Mouse (Mus musculus): ENCODE results near the gene Ncoa7. TPM values are rescaled to one million over a fixed set of nuclear protein-coding genes. Genes with fewer than 3 reads are reported as not detected.
A peak's percentile ranks its signal among the peaks of the same experiment; 100 is the strongest.

Gene Ncoa7
- polyA plus RNA-seq, 1 experiment from 2014 or later, result 10.6 TPM

- H3K9me3 ChIP-seq (ENCODE audit: control insufficient read depth, low read length), result no peaks in the 10 kb centered on the region
- no peak overlapping the region for H3K4me3 ChIP-seq (ENCODE audit: low read depth, low read length)
- H3K27ac ChIP-seq (replicated peaks; ENCODE audit: low read depth, low read length), result no peak overlapping the region
- H3K36me3 ChIP-seq (ENCODE audit: control insufficient read depth, insufficient read depth, low read length), result 0 out of 2 replicates have a peak, but pooled peaks cover 6% of the 10 kb centered on the region
- H3K27me3 ChIP-seq (replicated peaks; ENCODE audit: control insufficient read depth, insufficient read depth, low read length), result no peaks in the 10 kb centered on the region
- DNase-seq (ENCODE audit: low spot score), result no peak
- H3K9ac ChIP-seq (ENCODE audit: low read depth, low read length), result no peak overlapping the region
- no peaks in the 10 kb centered on the region for H3K4me1 ChIP-seq (ENCODE audit: control insufficient read depth, insufficient read depth, low read length)
- ATAC-seq (ENCODE audit: low read depth), result no peak
- WGBS, result 87% methylated on average over 3 of the region's 3 CpGs
- no peak overlapping the region for H3K4me2 ChIP-seq (ENCODE audit: low read depth, low read length)
These were observed 82.6 kb downstream of the Ncoa7 start for GRCm38 (mm10) chr10:30720556-30720955.

GRCm38 (mm10) chr10:30719947-30720346, 83.2 kb downstream of the Ncoa7 start:
- WGBS, result 84% methylated on average over 1 of the region's 1 CpGs
- no peak overlapping the region for H3K4me3 ChIP-seq (ENCODE audit: low read depth, low read length)

GRCm38 (mm10) chr10:30718703-30719340, 84.3 kb downstream of the Ncoa7 start:
- Histone ChIP-seq H3K27me3 (replicated peaks; ENCODE audit: control insufficient read depth, insufficient read depth, low read length) (no peaks in the 10 kb centered on the region), H3K9me3 (ENCODE audit: control insufficient read depth, low read length) (no peaks in the 10 kb centered on the region), H3K9ac (ENCODE audit: low read depth, low read length) (no peak overlapping the region), H3K4me2 (ENCODE audit: low read depth, low read length) (no peak overlapping the region), H3K27ac (replicated peaks; ENCODE audit: low read depth, low read length) (no peak overlapping the region), H3K36me3 (ENCODE audit: control insufficient read depth, insufficient read depth, low read length) (0 out of 2 replicates have a peak, but pooled peaks cover 6% of the 10 kb centered on the region), H3K4me1 (ENCODE audit: control insufficient read depth, insufficient read depth, low read length) (no peaks in the 10 kb centered on the region), H3K4me3 (ENCODE audit: low read depth, low read length) (no peak overlapping the region)
- WGBS, result 22% methylated on average over 4 of the region's 4 CpGs
- DNase-seq (ENCODE audit: low spot score) (peak; percentile 84), ATAC-seq (ENCODE audit: low read depth) (peak; percentile 79)

More at GRCm38 (mm10) chr10:30719947-30720346, 83.2 kb downstream of the Ncoa7 start:
- Histone ChIP-seq H3K4me1 (ENCODE audit: control insufficient read depth, insufficient read depth, low read length) (no peaks in the 10 kb centered on the region), H3K4me2 (ENCODE audit: low read depth, low read length) (no peak overlapping the region), H3K27ac (replicated peaks; ENCODE audit: low read depth, low read length) (no peak overlapping the region), H3K36me3 (ENCODE audit: control insufficient read depth, insufficient read depth, low read length) (0 out of 2 replicates have a peak, but pooled peaks cover 6% of the 10 kb centered on the region), H3K9me3 (ENCODE audit: control insufficient read depth, low read length) (no peaks in the 10 kb centered on the region), H3K27me3 (replicated peaks; ENCODE audit: control insufficient read depth, insufficient read depth, low read length) (no peaks in the 10 kb centered on the region), H3K9ac (ENCODE audit: low read depth, low read length) (no peak overlapping the region)
- no peak for ATAC-seq (ENCODE audit: low read depth)
- no peak for DNase-seq (ENCODE audit: low spot score)

- Histone ChIP-seq H3K4me1 (ENCODE audit: control insufficient read depth, insufficient read depth, low read length) (no peaks in the 10 kb centered on the region), H3K9ac (ENCODE audit: low read depth, low read length) (no peak overlapping the region), H3K4me3 (ENCODE audit: low read depth, low read length) (no peak overlapping the region), H3K9me3 (ENCODE audit: control insufficient read depth, low read length) (no peaks in the 10 kb centered on the region), H3K27ac (replicated peaks; ENCODE audit: low read depth, low read length) (no peak overlapping the region), H3K4me2 (ENCODE audit: low read depth, low read length) (no peak overlapping the region), H3K27me3 (replicated peaks; ENCODE audit: control insufficient read depth, insufficient read depth, low read length) (no peaks in the 10 kb centered on the region), H3K36me3 (ENCODE audit: control insufficient read depth, insufficient read depth, low read length) (no peaks in the 10 kb centered on the region)
- ATAC-seq (ENCODE audit: low read depth) (no peak), DNase-seq (ENCODE audit: low spot score) (no peak)
These were observed 87.0 kb downstream of the Ncoa7 start for GRCm38 (mm10) chr10:30716171-30716570.

- Histone ChIP-seq H3K4me3 (ENCODE audit: low read depth, low read length) (no peak overlapping the region), H3K4me1 (ENCODE audit: control insufficient read depth, insufficient read depth, low read length) (no peaks in the 10 kb centered on the region), H3K9me3 (ENCODE audit: control insufficient read depth, low read length) (no peaks in the 10 kb centered on the region), H3K4me2 (ENCODE audit: low read depth, low read length) (no peak overlapping the region), H3K9ac (ENCODE audit: low read depth, low read length) (no peak overlapping the region), H3K36me3 (ENCODE audit: control insufficient read depth, insufficient read depth, low read length) (no peaks in the 10 kb centered on the region), H3K27me3 (replicated peaks; ENCODE audit: control insufficient read depth, insufficient read depth, low read length) (no peaks in the 10 kb centered on the region), H3K27ac (replicated peaks; ENCODE audit: low read depth, low read length) (no peak overlapping the region)
- 59% methylated on average over 1 of the region's 1 CpGs for WGBS
- ATAC-seq (ENCODE audit: low read depth) (no peak), DNase-seq (ENCODE audit: low spot score) (no peak)
These were observed 90.6 kb downstream of the Ncoa7 start for GRCm38 (mm10) chr10:30712540-30712939.

- Histone ChIP-seq H3K9me3 (ENCODE audit: control insufficient read depth, low read length) (no peaks in the 10 kb centered on the region), H3K4me1 (ENCODE audit: control insufficient read depth, insufficient read depth, low read length) (no peaks in the 10 kb centered on the region), H3K27ac (replicated peaks; ENCODE audit: low read depth, low read length) (no peak overlapping the region), H3K36me3 (ENCODE audit: control insufficient read depth, insufficient read depth, low read length) (no peaks in the 10 kb centered on the region), H3K27me3 (replicated peaks; ENCODE audit: control insufficient read depth, insufficient read depth, low read length) (no peaks in the 10 kb centered on the region), H3K4me2 (ENCODE audit: low read depth, low read length) (no peak overlapping the region), H3K4me3 (ENCODE audit: low read depth, low read length) (no peak overlapping the region), H3K9ac (ENCODE audit: low read depth, low read length) (no peak overlapping the region)
- ATAC-seq (ENCODE audit: low read depth), result no peak
- 86% methylated on average over 7 of the region's 7 CpGs for WGBS
- DNase-seq (ENCODE audit: low spot score), result no peak
These were observed 93.2 kb downstream of the Ncoa7 start for GRCm38 (mm10) chr10:30709846-30710403.

- WGBS, result 83% methylated on average over 5 of the region's 5 CpGs
- H3K4me2 ChIP-seq (ENCODE audit: low read depth, low read length), result no peak overlapping the region
- no peak for DNase-seq (ENCODE audit: low spot score)
These were observed 95.1 kb downstream of the Ncoa7 start for GRCm38 (mm10) chr10:30708039-30708438.

GRCm38 (mm10) chr10:30702663-30703062, 100.5 kb downstream of the Ncoa7 start:
- H3K27me3 ChIP-seq (replicated peaks; ENCODE audit: control insufficient read depth, insufficient read depth, low read length), result no peaks in the 10 kb centered on the region
- no peak overlapping the region for H3K4me3 ChIP-seq (ENCODE audit: low read depth, low read length)
- H3K4me2 ChIP-seq (ENCODE audit: low read depth, low read length), result no peak overlapping the region
- peaks cover 7% of the 10 kb centered on the region; the same call in 1 of the 2 replicates for H3K36me3 ChIP-seq (ENCODE audit: control insufficient read depth, insufficient read depth, low read length)
- 83% methylated on average over 1 of the region's 1 CpGs for WGBS
- H3K4me1 ChIP-seq (ENCODE audit: control insufficient read depth, insufficient read depth, low read length), result no peaks in the 10 kb centered on the region
- no peak overlapping the region for H3K9ac ChIP-seq (ENCODE audit: low read depth, low read length)
- no peak overlapping the region for H3K27ac ChIP-seq (replicated peaks; ENCODE audit: low read depth, low read length)
- DNase-seq (ENCODE audit: low spot score) (no peak), ATAC-seq (ENCODE audit: low read depth) (no peak)
- H3K9me3 ChIP-seq (ENCODE audit: control insufficient read depth, low read length), result no peaks in the 10 kb centered on the region

More at GRCm38 (mm10) chr10:30708039-30708438, 95.1 kb downstream of the Ncoa7 start:
- Histone ChIP-seq H3K27ac (replicated peaks; ENCODE audit: low read depth, low read length) (no peak overlapping the region), H3K27me3 (replicated peaks; ENCODE audit: control insufficient read depth, insufficient read depth, low read length) (no peaks in the 10 kb centered on the region), H3K36me3 (ENCODE audit: control insufficient read depth, insufficient read depth, low read length) (no peaks in the 10 kb centered on the region), H3K9me3 (ENCODE audit: control insufficient read depth, low read length) (no peaks in the 10 kb centered on the region), H3K4me3 (ENCODE audit: low read depth, low read length) (no peak overlapping the region), H3K4me1 (ENCODE audit: control insufficient read depth, insufficient read depth, low read length) (no peaks in the 10 kb centered on the region), H3K9ac (ENCODE audit: low read depth, low read length) (no peak overlapping the region)
- ATAC-seq (ENCODE audit: low read depth), result no peak

GRCm38 (mm10) chr10:30686862-30687261, 116.3 kb downstream of the Ncoa7 start:
- Histone ChIP-seq H3K27ac (replicated peaks; ENCODE audit: low read depth, low read length) (no peak overlapping the region), H3K4me1 (ENCODE audit: control insufficient read depth, insufficient read depth, low read length) (no peaks in the 10 kb centered on the region), H3K36me3 (ENCODE audit: control insufficient read depth, insufficient read depth, low read length) (peaks cover 18% of the 10 kb centered on the region), H3K4me2 (ENCODE audit: low read depth, low read length) (no peak overlapping the region), H3K4me3 (ENCODE audit: low read depth, low read length) (no peak overlapping the region), H3K9ac (ENCODE audit: low read depth, low read length) (no peak overlapping the region), H3K27me3 (replicated peaks; ENCODE audit: control insufficient read depth, insufficient read depth, low read length) (no peaks in the 10 kb centered on the region), H3K9me3 (ENCODE audit: control insufficient read depth, low read length) (no peaks in the 10 kb centered on the region)
- DNase-seq (ENCODE audit: low spot score) (no peak), ATAC-seq (ENCODE audit: low read depth) (no peak)
- WGBS, result 82% methylated on average over 3 of the region's 3 CpGs

Measured in embryonic facial prominence, embryonic 14.5 days (tissue).